Mouse (Mus musculus): ENCODE data around the gene Mob3c. TPM values are rescaled to one million over a fixed set of nuclear protein-coding genes. Genes with fewer than 3 reads are reported as not detected.

Gene Mob3c
- polyA plus RNA-seq, 1 experiment from 2014 or later = 15.7 TPM

GRCm38 (mm10) chr4:115840842-115841241 is 12.9 kb downstream of the Mob3c start:
- H3K9me3 ChIP-seq (ENCODE audit: control insufficient read depth, low read length) = no peaks in the 10 kb centered on the region
- H3K36me3 ChIP-seq (ENCODE audit: control insufficient read depth, insufficient read depth, low read length) = no peaks in the 10 kb centered on the region
- H3K27ac ChIP-seq (ENCODE audit: low read length) = no peak overlapping the region
- H3K4me3 ChIP-seq (ENCODE audit: low read length) = no peak overlapping the region
- no peak overlapping the region for H3K4me2 ChIP-seq (ENCODE audit: low read depth, low read length)
- H3K9ac ChIP-seq (ENCODE audit: low read depth, low read length) = no peak overlapping the region
- 85% methylated on average over 4 of the region's 4 CpGs for WGBS
- peaks cover 3% of the 10 kb centered on the region; the same call in 1 of the 2 replicates for H3K4me1 ChIP-seq (ENCODE audit: control insufficient read depth, insufficient read depth, low read length)
- no peak for ATAC-seq
- H3K27me3 ChIP-seq (replicated peaks; ENCODE audit: control insufficient read depth, insufficient read depth, low read length) = no peaks in the 10 kb centered on the region

- Histone ChIP-seq H3K36me3 (ENCODE audit: control insufficient read depth, insufficient read depth, low read length) (no peaks in the 10 kb centered on the region; the same call in 1 of the 2 replicates), H3K27me3 (replicated peaks; ENCODE audit: control insufficient read depth, insufficient read depth, low read length) (no peaks in the 10 kb centered on the region)
- WGBS = 57% methylated on average over 2 of the region's 2 CpGs
These were observed 18.8 kb downstream of the Mob3c start for GRCm38 (mm10) chr4:115846656-115847055.

GRCm38 (mm10) chr4:115847377-115847776 is 19.5 kb downstream of the Mob3c start:
- no peak overlapping the region for H3K9ac ChIP-seq (ENCODE audit: low read depth, low read length)
- H3K4me3 ChIP-seq (ENCODE audit: low read length) = no peak overlapping the region
- H3K4me2 ChIP-seq (ENCODE audit: low read depth, low read length) = no peak overlapping the region
- no peaks in the 10 kb centered on the region; the same call in 1 of the 2 replicates for H3K36me3 ChIP-seq (ENCODE audit: control insufficient read depth, insufficient read depth, low read length)
- no peak overlapping the region for H3K27ac ChIP-seq (ENCODE audit: low read length)
- no peaks in the 10 kb centered on the region for H3K9me3 ChIP-seq (ENCODE audit: control insufficient read depth, low read length)
- no peak for ATAC-seq
- WGBS = 58% methylated on average over 5 of the region's 5 CpGs
- H3K4me1 ChIP-seq (ENCODE audit: control insufficient read depth, insufficient read depth, low read length) = peaks cover 4% of the 10 kb centered on the region; the same call in 1 of the 2 replicates
- no peaks in the 10 kb centered on the region for H3K27me3 ChIP-seq (replicated peaks; ENCODE audit: control insufficient read depth, insufficient read depth, low read length)

More at GRCm38 (mm10) chr4:115846656-115847055, 18.8 kb downstream of the Mob3c start:
- Histone ChIP-seq H3K4me2 (ENCODE audit: low read depth, low read length) (no peak overlapping the region), H3K4me3 (ENCODE audit: low read length) (no peak overlapping the region), H3K4me1 (ENCODE audit: control insufficient read depth, insufficient read depth, low read length) (peaks cover 4% of the 10 kb centered on the region; the same call in 1 of the 2 replicates), H3K9ac (ENCODE audit: low read depth, low read length) (no peak overlapping the region), H3K9me3 (ENCODE audit: control insufficient read depth, low read length) (no peaks in the 10 kb centered on the region), H3K27ac (ENCODE audit: low read length) (no peak overlapping the region)
- ATAC-seq = no peak

GRCm38 (mm10) chr4:115848083-115848482 is 20.2 kb downstream of the Mob3c start:
- no peaks in the 10 kb centered on the region for H3K9me3 ChIP-seq (ENCODE audit: control insufficient read depth, low read length)
- H3K27me3 ChIP-seq (replicated peaks; ENCODE audit: control insufficient read depth, insufficient read depth, low read length) = no peaks in the 10 kb centered on the region
- no peak overlapping the region for H3K9ac ChIP-seq (ENCODE audit: low read depth, low read length)
- H3K4me3 ChIP-seq (ENCODE audit: low read length) = no peak overlapping the region
- no peaks in the 10 kb centered on the region; the same call in 1 of the 2 replicates for H3K36me3 ChIP-seq (ENCODE audit: control insufficient read depth, insufficient read depth, low read length)
- no peak for ATAC-seq
- no peak overlapping the region for H3K4me2 ChIP-seq (ENCODE audit: low read depth, low read length)
- H3K4me1 ChIP-seq (ENCODE audit: control insufficient read depth, insufficient read depth, low read length) = peaks cover 4% of the 10 kb centered on the region; the same call in 1 of the 2 replicates
- no peak overlapping the region for H3K27ac ChIP-seq (ENCODE audit: low read length)
- 89% methylated on average over 1 of the region's 1 CpGs for WGBS

GRCm38 (mm10) chr4:115848990-115849677 is 21.2 kb downstream of the Mob3c start:
- H3K9me3 ChIP-seq (ENCODE audit: control insufficient read depth, low read length) = no peaks in the 10 kb centered on the region
- H3K4me2 ChIP-seq (ENCODE audit: low read depth, low read length) = no peak overlapping the region
- H3K9ac ChIP-seq (ENCODE audit: low read depth, low read length) = no peak overlapping the region
- ATAC-seq = peak; percentile 95
- H3K27ac ChIP-seq (ENCODE audit: low read length) = peak overlapping the region; percentile 26; the same call in 1 of the 2 replicates
- WGBS = 42% methylated on average over 8 of the region's 8 CpGs
- H3K4me1 ChIP-seq (ENCODE audit: control insufficient read depth, insufficient read depth, low read length) = peaks cover 4% of the 10 kb centered on the region; the same call in 1 of the 2 replicates
- no peaks in the 10 kb centered on the region for H3K27me3 ChIP-seq (replicated peaks; ENCODE audit: control insufficient read depth, insufficient read depth, low read length)
- no peaks in the 10 kb centered on the region; the same call in 1 of the 2 replicates for H3K36me3 ChIP-seq (ENCODE audit: control insufficient read depth, insufficient read depth, low read length)
- H3K4me3 ChIP-seq (ENCODE audit: low read length) = no peak overlapping the region

- 88% methylated on average over 2 of the region's 2 CpGs for WGBS
- Histone ChIP-seq H3K27me3 (replicated peaks; ENCODE audit: control insufficient read depth, insufficient read depth, low read length) (no peaks in the 10 kb centered on the region), H3K4me3 (ENCODE audit: low read length) (no peak overlapping the region), H3K9me3 (ENCODE audit: control insufficient read depth, low read length) (no peaks in the 10 kb centered on the region), H3K4me1 (ENCODE audit: control insufficient read depth, insufficient read depth, low read length) (peaks cover 4% of the 10 kb centered on the region; the same call in 1 of the 2 replicates), H3K9ac (ENCODE audit: low read depth, low read length) (no peak overlapping the region), H3K4me2 (ENCODE audit: low read depth, low read length) (no peak overlapping the region), H3K36me3 (ENCODE audit: control insufficient read depth, insufficient read depth, low read length) (no peaks in the 10 kb centered on the region; the same call in 1 of the 2 replicates), H3K27ac (ENCODE audit: low read length) (0 out of 2 replicates have a peak overlapping the region, but pooled peaks have one; percentile 26)
- no peak for ATAC-seq
These were observed 22.2 kb downstream of the Mob3c start for GRCm38 (mm10) chr4:115850111-115850510.

- peaks cover 4% of the 10 kb centered on the region; the same call in 1 of the 2 replicates for H3K4me1 ChIP-seq (ENCODE audit: control insufficient read depth, insufficient read depth, low read length)
- no peak overlapping the region for H3K4me3 ChIP-seq (ENCODE audit: low read length)
- 42% methylated on average over 2 of the region's 2 CpGs for WGBS
- no peaks in the 10 kb centered on the region; the same call in 1 of the 2 replicates for H3K36me3 ChIP-seq (ENCODE audit: control insufficient read depth, insufficient read depth, low read length)
- H3K4me2 ChIP-seq (ENCODE audit: low read depth, low read length) = no peak overlapping the region
- no peak for ATAC-seq
- H3K9me3 ChIP-seq (ENCODE audit: control insufficient read depth, low read length) = no peaks in the 10 kb centered on the region
- H3K27me3 ChIP-seq (replicated peaks; ENCODE audit: control insufficient read depth, insufficient read depth, low read length) = no peaks in the 10 kb centered on the region
- no peak overlapping the region for H3K9ac ChIP-seq (ENCODE audit: low read depth, low read length)
- no peak overlapping the region for H3K27ac ChIP-seq (ENCODE audit: low read length)
These were observed 22.7 kb downstream of the Mob3c start for GRCm38 (mm10) chr4:115850631-115851030.

GRCm38 (mm10) chr4:115851569-115851968 is 23.7 kb downstream of the Mob3c start:
- Histone ChIP-seq H3K4me3 (ENCODE audit: low read length) (no peak overlapping the region), H3K27ac (ENCODE audit: low read length) (no peak overlapping the region), H3K9me3 (ENCODE audit: control insufficient read depth, low read length) (no peaks in the 10 kb centered on the region), H3K27me3 (replicated peaks; ENCODE audit: control insufficient read depth, insufficient read depth, low read length) (no peaks in the 10 kb centered on the region), H3K4me2 (ENCODE audit: low read depth, low read length) (no peak overlapping the region), H3K9ac (ENCODE audit: low read depth, low read length) (no peak overlapping the region), H3K4me1 (ENCODE audit: control insufficient read depth, insufficient read depth, low read length) (peaks cover 4% of the 10 kb centered on the region; the same call in 1 of the 2 replicates), H3K36me3 (ENCODE audit: control insufficient read depth, insufficient read depth, low read length) (no peaks in the 10 kb centered on the region; the same call in 1 of the 2 replicates)
- no peak for ATAC-seq
- WGBS = 85% methylated on average over 6 of the region's 6 CpGs

- Histone ChIP-seq H3K9ac (ENCODE audit: low read depth, low read length) (no peak overlapping the region), H3K4me1 (ENCODE audit: control insufficient read depth, insufficient read depth, low read length) (no peaks in the 10 kb centered on the region), H3K9me3 (ENCODE audit: control insufficient read depth, low read length) (no peaks in the 10 kb centered on the region), H3K27ac (ENCODE audit: low read length) (no peak overlapping the region), H3K27me3 (replicated peaks; ENCODE audit: control insufficient read depth, insufficient read depth, low read length) (no peaks in the 10 kb centered on the region), H3K36me3 (ENCODE audit: control insufficient read depth, insufficient read depth, low read length) (peaks cover 7% of the 10 kb centered on the region), H3K4me3 (ENCODE audit: low read length) (no peak overlapping the region), H3K4me2 (ENCODE audit: low read depth, low read length) (no peak overlapping the region)
- WGBS = 60% methylated on average over 6 of the region's 6 CpGs
- ATAC-seq = no peak
These were observed 27.2 kb downstream of the Mob3c start for GRCm38 (mm10) chr4:115855100-115855499.

Data from intestine, embryonic 16.5 days (tissue).